Mouse (Mus musculus): ENCODE results near the gene Slc4a1. TPM values are rescaled to one million over a fixed set of nuclear protein-coding genes. Genes with fewer than 3 reads are reported as not detected.

Gene Slc4a1
- polyA plus RNA-seq, 1 experiment from 2014 or later = 1.6 TPM

Small RNAs within 50 kb of the gene (microRNA-seq; reads per million reads assigned to microRNA genes)
- gene Mir6930 = not detected

Other genes starting within 250 kb of the Slc4a1 start
- not detected in 2 replicates for gene Nags, start 220.7 kb downstream of the Slc4a1 start, polyA plus RNA-seq (2014; fragmentation: Nextera tagmentation; extraction: Ambion mirVana)
- gene Tmem101, start 209.8 kb downstream of the Slc4a1 start, polyA plus RNA-seq (2014; fragmentation: Nextera tagmentation; extraction: Ambion mirVana) = 30.7 and 36.2 TPM in 2 replicates
- gene Lsm12, start 180.9 kb downstream of the Slc4a1 start, polyA plus RNA-seq (2014; fragmentation: Nextera tagmentation; extraction: Ambion mirVana) = 74.4 and 77.5 TPM in 2 replicates
- 32.5 and 42.5 TPM in 2 replicates for gene G6pc3, start 176.6 kb downstream of the Slc4a1 start, polyA plus RNA-seq (2014; fragmentation: Nextera tagmentation; extraction: Ambion mirVana)
- 44.2 and 47.3 TPM in 2 replicates for gene Hdac5, start 136.0 kb downstream of the Slc4a1 start, polyA plus RNA-seq (2014; fragmentation: Nextera tagmentation; extraction: Ambion mirVana)
- 1.4 and 1.5 TPM in 2 replicates for gene BC030867, start 117.3 kb downstream of the Slc4a1 start, polyA plus RNA-seq (2014; fragmentation: Nextera tagmentation; extraction: Ambion mirVana)
- gene Asb16, start 97.5 kb downstream of the Slc4a1 start, polyA plus RNA-seq (2014; fragmentation: Nextera tagmentation; extraction: Ambion mirVana) = 0.12 and 0.23 TPM in 2 replicates
- 86.9 and 88.6 TPM in 2 replicates for gene Tmub2, start 81.3 kb downstream of the Slc4a1 start, polyA plus RNA-seq (2014; fragmentation: Nextera tagmentation; extraction: Ambion mirVana)
- 36.5 and 36.7 TPM in 2 replicates for gene Atxn7l3, start 69.6 kb downstream of the Slc4a1 start, polyA plus RNA-seq (2014; fragmentation: Nextera tagmentation; extraction: Ambion mirVana)
- 70.3 and 81.9 TPM in 2 replicates for gene Ubtf, start 46.5 kb downstream of the Slc4a1 start, polyA plus RNA-seq (2014; fragmentation: Nextera tagmentation; extraction: Ambion mirVana)
- 97.8 and 115 TPM in 2 replicates for gene Rundc3a, start 27.2 kb upstream of the Slc4a1 start, polyA plus RNA-seq (2014; fragmentation: Nextera tagmentation; extraction: Ambion mirVana)
- 141 and 144 TPM in 2 replicates for gene Slc25a39, start 41.7 kb upstream of the Slc4a1 start, polyA plus RNA-seq (2014; fragmentation: Nextera tagmentation; extraction: Ambion mirVana)
- 43.3 and 68.2 TPM in 2 replicates for gene Grn, start 64.1 kb upstream of the Slc4a1 start, polyA plus RNA-seq (2014; fragmentation: Nextera tagmentation; extraction: Ambion mirVana)
- gene Fam171a2, start 81.5 kb upstream of the Slc4a1 start, polyA plus RNA-seq (2014; fragmentation: Nextera tagmentation; extraction: Ambion mirVana) = 25.4 and 38.4 TPM in 2 replicates
- 5.5 and 7.0 TPM in 2 replicates for gene Itga2b, start 103.9 kb upstream of the Slc4a1 start, polyA plus RNA-seq (2014; fragmentation: Nextera tagmentation; extraction: Ambion mirVana)
- gene Gpatch8, start 190.2 kb upstream of the Slc4a1 start, polyA plus RNA-seq (2014; fragmentation: Nextera tagmentation; extraction: Ambion mirVana) = 57.8 and 83.7 TPM in 2 replicates
- 6.6 and 6.9 TPM in 2 replicates for gene Gm11627, start 213.3 kb upstream of the Slc4a1 start, polyA plus RNA-seq (2014; fragmentation: Nextera tagmentation; extraction: Ambion mirVana)
- 6.5 and 10.5 TPM in 2 replicates for gene Fzd2, start 238.2 kb upstream of the Slc4a1 start, polyA plus RNA-seq (2014; fragmentation: Nextera tagmentation; extraction: Ambion mirVana)

Measured in neural tube, embryonic 14.5 days (tissue).